13 mouse cellular contexts compared by ENCODE assay signal in genomic region chr8:84073230-84073976, GRCm38 (mm10). TPM values are rescaled to one million over a fixed set of nuclear protein-coding genes. Genes with fewer than 3 reads are reported as not detected.
DNase-seq lines count a peak whose midpoint lies in the region; ATAC-seq and TF ChIP-seq lines count a peak whose summit lies in the region.
"Had no signal": no experiment of that assay in that cellular context is flagged by ENCODE, and none has a peak within 500 bp of the region (broad histone marks: within the 10 kb centered on the region; RNA-seq: fewer than 3 reads in every experiment).

No protein-coding gene starts in this region.

- no peak for TF ChIP-seq CTCF in layer of hippocampus, adult 2 months (conservative IDR thresholded peaks at IDR 0.05)

- ATAC-seq in activated CD4-positive, CD25-positive, alpha-beta regulatory T cell, adult 4 months = peak; percentile 88
- peak; percentile 30; the same call in 1 of the 2 replicates for ATAC-seq in hindbrain, embryonic 12.5 days (ENCODE audit: low FRiP score)

- DNase-seq in layer of hippocampus, adult 2 months (ENCODE audit: low spot score in 2 of 2) = peak in 1 of 2 experiments; percentile 57
- no peak for DNase-seq in layer of hippocampus, postnatal 36 days
- peak; percentile 85 for DNase-seq in naive thymus-derived CD4-positive, alpha-beta T cell, adult 2 months (ENCODE audit: low read depth)
- DNase-seq in retina, postnatal 1 day = no peak
- DNase-seq in urinary bladder, adult 18-20 months (ENCODE audit: low spot score in 2 of 2) = no peak
- no peak for DNase-seq in lung, adult 18-20 months
- DNase-seq: cerebellum, adult 9-11 months; kidney, postnatal 14 days; lung, postnatal 4 days had no signal

- no peaks in the 10 kb centered on the region for H3K27me3 ChIP-seq in hindbrain, embryonic 12.5 days
- H3K27me3 ChIP-seq: heart, embryonic 13.5 days had no signal

- H3K9ac ChIP-seq in hindbrain, embryonic 12.5 days = peak overlapping the region; percentile 32; the same call in 1 of the 2 replicates
- H3K9ac ChIP-seq: heart, embryonic 13.5 days had no signal

- H3K4me2 ChIP-seq in hindbrain, embryonic 12.5 days (replicated peaks) = 0 out of 2 replicates have a peak overlapping the region, but pooled peaks have one; percentile 13
- H3K4me2 ChIP-seq: heart, embryonic 13.5 days had no signal

- peaks cover 42% of the 10 kb centered on the region for H3K4me1 ChIP-seq in hindbrain, embryonic 12.5 days

- no peaks in the 10 kb centered on the region for H3K9me3 ChIP-seq in hindbrain, embryonic 12.5 days (replicated peaks)
- H3K9me3 ChIP-seq: heart, embryonic 13.5 days had no signal

- peaks cover 17% of the 10 kb centered on the region for H3K36me3 ChIP-seq in hindbrain, embryonic 12.5 days

- peak overlapping the region; percentile 48 for H3K4me3 ChIP-seq in layer of hippocampus, adult 2 months
- H3K4me3 ChIP-seq in hindbrain, embryonic 12.5 days = no peak overlapping the region
- H3K4me3 ChIP-seq: heart, embryonic 13.5 days had no signal

- WGBS in hindbrain, embryonic 12.5 days = 56% methylated on average over 10 of the region's 10 CpGs

- H3K27ac ChIP-seq in layer of hippocampus, adult 2 months = peak overlapping the region; percentile 88
- H3K27ac ChIP-seq in hindbrain, embryonic 12.5 days = peak overlapping the region; percentile 41
- H3K27ac ChIP-seq: heart, embryonic 13.5 days had no signal

RNA-seq across cellular contexts. Expression of gene Rfx1, which starts 6.8 kb away (rescaled TPM):
- total RNA-seq in layer of hippocampus, adult 2 months (2021) = 10 to 100 TPM; 28.7 to 33.3 TPM
- 10 to 100 TPM; 24.0 to 30.9 TPM for total RNA-seq in layer of hippocampus, postnatal 36 days (2021)
- polyA plus RNA-seq in activated CD4-positive, CD25-positive, alpha-beta regulatory T cell, adult 4 months (2017; shearing (Covaris generic)) = 10 to 100 TPM; 11.9 to 12.6 TPM
- 8.9 and 9.4 TPM in 2 replicates for polyA plus RNA-seq in hindbrain, embryonic 12.5 days (2016; fragmentation: Nextera tagmentation; extraction: Ambion mirVana)

RNA-seq across cellular contexts. Expression of gene Gm10643, which starts 8.5 kb away (rescaled TPM):
- 1 to 10 TPM; 4.2 to 6.7 TPM for total RNA-seq in layer of hippocampus, adult 2 months (2021)
- total RNA-seq in layer of hippocampus, postnatal 36 days (2021) = 1 to 10 TPM; 4.2 to 4.4 TPM
- 1 to 10 TPM in 1 of 2 experiments, under 1 TPM in 1; 0.98 to 1.2 TPM for polyA plus RNA-seq in activated CD4-positive, CD25-positive, alpha-beta regulatory T cell, adult 4 months (2017; shearing (Covaris generic))
- polyA plus RNA-seq in hindbrain, embryonic 12.5 days (2016; fragmentation: Nextera tagmentation; extraction: Ambion mirVana) = 2.1 and 3.0 TPM in 2 replicates

RNA-seq across cellular contexts. Expression of gene Rln3, which starts 28.6 kb away (rescaled TPM):
- total RNA-seq in layer of hippocampus, adult 2 months (2021) = not detected
- not detected for total RNA-seq in layer of hippocampus, postnatal 36 days (2021)
- 10 to 100 TPM; 44.3 to 60.9 TPM for polyA plus RNA-seq in activated CD4-positive, CD25-positive, alpha-beta regulatory T cell, adult 4 months (2017; shearing (Covaris generic))
- polyA plus RNA-seq in hindbrain, embryonic 12.5 days (2016; fragmentation: Nextera tagmentation; extraction: Ambion mirVana) = not detected in 2 replicates
- polyA plus RNA-seq: heart, embryonic 13.5 days; limb, embryonic 14.5 days had no signal

RNA-seq across cellular contexts. Expression of gene Il27ra, which starts 31.0 kb away (rescaled TPM):
- total RNA-seq in layer of hippocampus, adult 2 months (2021) = 1 to 10 TPM; 2.0 TPM
- 1 to 10 TPM; 2.3 to 2.9 TPM for total RNA-seq in layer of hippocampus, postnatal 36 days (2021)
- polyA plus RNA-seq in activated CD4-positive, CD25-positive, alpha-beta regulatory T cell, adult 4 months (2017; shearing (Covaris generic)) = 100 to 1,000 TPM; 185 to 292 TPM
- 0.14 and 0.33 TPM in 2 replicates for polyA plus RNA-seq in hindbrain, embryonic 12.5 days (2016; fragmentation: Nextera tagmentation; extraction: Ambion mirVana)

RNA-seq across cellular contexts. Expression of gene Dcaf15, which starts 31.2 kb away (rescaled TPM):
- total RNA-seq in layer of hippocampus, adult 2 months (2021) = 10 to 100 TPM; 21.2 to 22.5 TPM
- total RNA-seq in layer of hippocampus, postnatal 36 days (2021) = 10 to 100 TPM; 16.7 to 20.9 TPM
- polyA plus RNA-seq in activated CD4-positive, CD25-positive, alpha-beta regulatory T cell, adult 4 months (2017; shearing (Covaris generic)) = 10 to 100 TPM; 13.9 to 15.9 TPM
- polyA plus RNA-seq in hindbrain, embryonic 12.5 days (2016; fragmentation: Nextera tagmentation; extraction: Ambion mirVana) = 16.4 and 19.7 TPM in 2 replicates
